Mouse (Mus musculus): ENCODE measurements at regions not wholly inside any gene's neighbourhood (a gene's known extent, or its start where the extent isn't known, plus 50 kb on each side); places are given as distances from the start of the nearest gene placed in this dataset.

GRCm38 (mm10) chr5:106044878-106045585 is 168.7 kb downstream of the Zfp326 start:
- H3K27me3 ChIP-seq (replicated peaks): no peaks in the 10 kb centered on the region
- H3K9me3 ChIP-seq (replicated peaks): no peaks in the 10 kb centered on the region
- ATAC-seq (ENCODE audit: low FRiP score): no peak
- H3K27ac ChIP-seq (replicated peaks): no peak overlapping the region
- H3K36me3 ChIP-seq: no peaks in the 10 kb centered on the region
- H3K9ac ChIP-seq (replicated peaks): no peak overlapping the region
- 56% methylated on average over 12 of the region's 12 CpGs for WGBS
- no peak overlapping the region for H3K4me3 ChIP-seq (replicated peaks)
- H3K4me2 ChIP-seq: no peak overlapping the region
- H3K4me1 ChIP-seq: no peaks in the 10 kb centered on the region

DNA sequence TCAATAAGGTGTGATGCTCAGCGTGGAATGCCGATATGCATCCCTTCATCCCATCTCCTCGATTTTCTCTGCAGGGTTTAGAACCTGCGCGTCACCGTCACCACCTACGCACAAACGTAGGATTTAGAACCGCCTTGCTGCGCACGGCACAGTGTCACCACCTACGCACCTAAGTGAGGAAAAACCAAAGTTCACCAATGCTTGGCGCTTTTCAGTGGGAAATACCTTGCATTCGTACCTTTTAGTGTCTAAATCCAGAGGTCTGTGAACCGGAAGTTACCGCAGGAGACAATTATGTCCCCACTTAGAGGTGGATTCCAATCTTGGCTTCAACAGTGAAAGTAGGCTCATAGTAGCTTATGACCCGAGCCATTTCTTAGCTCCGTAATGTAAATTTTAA is 162.0 kb downstream of the Zfp326 start:
- 95% methylated on average over 18 of the region's 18 CpGs for WGBS
- Histone ChIP-seq H3K9ac (replicated peaks) (no peak overlapping the region), H3K4me1 (no peaks in the 10 kb centered on the region), H3K27me3 (replicated peaks) (no peaks in the 10 kb centered on the region), H3K4me3 (replicated peaks) (no peak overlapping the region), H3K27ac (replicated peaks) (no peak overlapping the region), H3K4me2 (no peak overlapping the region), H3K36me3 (no peaks in the 10 kb centered on the region), H3K9me3 (replicated peaks) (no peaks in the 10 kb centered on the region)
- ATAC-seq (ENCODE audit: low FRiP score): no peak

- no peak overlapping the region for H3K4me2 ChIP-seq
- H3K9ac ChIP-seq (replicated peaks): no peak overlapping the region
- no peaks in the 10 kb centered on the region for H3K9me3 ChIP-seq (replicated peaks)
- H3K4me1 ChIP-seq: no peaks in the 10 kb centered on the region
- H3K36me3 ChIP-seq: no peaks in the 10 kb centered on the region
- no peak overlapping the region for H3K4me3 ChIP-seq (replicated peaks)
- ATAC-seq (ENCODE audit: low FRiP score): no peak
- 49% methylated on average over 6 of the region's 6 CpGs for WGBS
- no peaks in the 10 kb centered on the region for H3K27me3 ChIP-seq (replicated peaks)
- H3K27ac ChIP-seq (replicated peaks): no peak overlapping the region
Observed at GRCm38 (mm10) chr5:106036176-106036575, 159.8 kb downstream of the Zfp326 start.

DNA sequence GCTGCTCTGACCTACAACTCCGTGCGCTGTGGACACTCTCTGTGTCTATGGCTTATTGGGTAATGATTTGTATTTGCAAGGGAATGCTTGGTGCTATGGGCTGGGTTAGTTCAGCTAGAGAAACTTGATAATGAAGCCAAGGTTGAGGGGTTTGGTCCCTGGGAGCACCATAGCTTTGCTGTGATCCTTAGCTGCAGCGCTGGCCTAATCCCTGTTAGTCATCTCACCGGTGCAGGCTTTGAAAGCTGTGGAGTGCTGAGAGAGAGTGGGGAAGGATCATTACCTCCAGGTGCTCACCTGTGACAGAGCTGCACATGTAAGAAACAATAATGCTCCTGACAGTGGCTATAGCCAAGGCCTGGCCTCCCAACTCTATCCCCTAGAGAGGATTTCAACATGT is 156.6 kb downstream of the Zfp326 start:
- no peaks in the 10 kb centered on the region for H3K36me3 ChIP-seq
- no peak overlapping the region for H3K9ac ChIP-seq (replicated peaks)
- no peak overlapping the region for H3K4me2 ChIP-seq
- WGBS: 79% methylated on average over 4 of the region's 4 CpGs
- ATAC-seq (ENCODE audit: low FRiP score): no peak
- no peaks in the 10 kb centered on the region for H3K4me1 ChIP-seq
- no peak overlapping the region for H3K27ac ChIP-seq (replicated peaks)
- H3K9me3 ChIP-seq (replicated peaks): no peaks in the 10 kb centered on the region
- H3K4me3 ChIP-seq (replicated peaks): no peak overlapping the region
- no peaks in the 10 kb centered on the region for H3K27me3 ChIP-seq (replicated peaks)

DNA sequence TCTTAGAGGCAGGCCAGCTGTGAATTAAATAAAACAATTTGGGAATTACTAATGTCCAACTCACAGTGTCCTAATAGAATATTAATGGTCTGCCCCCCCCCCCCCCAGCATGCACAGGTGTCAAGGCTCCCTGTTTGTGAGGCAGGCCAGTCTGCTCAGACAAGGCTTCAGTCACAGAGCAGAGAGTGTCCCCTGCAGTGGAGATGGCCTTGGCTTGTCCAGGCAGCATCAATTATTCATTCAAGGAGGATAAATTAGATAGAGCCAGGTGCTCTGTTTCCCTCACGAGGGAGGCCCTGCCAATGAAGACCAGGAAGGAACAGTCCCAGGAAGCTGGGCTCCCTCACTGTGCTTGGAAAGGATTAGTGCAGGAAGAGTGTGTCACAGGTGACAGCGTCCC is 150.5 kb downstream of the Zfp326 start:
- 45% methylated on average over 2 of the region's 2 CpGs for WGBS

GRCm38 (mm10) chr5:106004292-106004917 is 128.0 kb downstream of the Zfp326 start:
- H3K27me3 ChIP-seq (replicated peaks): peaks cover 9% of the 10 kb centered on the region; the same call in 1 of the 2 replicates
- no peaks in the 10 kb centered on the region for H3K36me3 ChIP-seq
- no peak overlapping the region for H3K27ac ChIP-seq (replicated peaks)

More for the DNA sequence above, 150.5 kb downstream of the Zfp326 start:
- H3K4me1 ChIP-seq: no peaks in the 10 kb centered on the region
- no peak for ATAC-seq (ENCODE audit: low FRiP score)
- H3K27ac ChIP-seq (replicated peaks): no peak overlapping the region
- no peak overlapping the region for H3K4me3 ChIP-seq (replicated peaks)
- H3K9ac ChIP-seq (replicated peaks): no peak overlapping the region
- no peaks in the 10 kb centered on the region for H3K36me3 ChIP-seq
- no peaks in the 10 kb centered on the region for H3K9me3 ChIP-seq (replicated peaks)
- no peak overlapping the region for H3K4me2 ChIP-seq
- no peaks in the 10 kb centered on the region for H3K27me3 ChIP-seq (replicated peaks)

GRCm38 (mm10) chr5:106003321-106004291 is 127.2 kb downstream of the Zfp326 start:
- peak overlapping the region; percentile 16 for H3K4me3 ChIP-seq (replicated peaks)
- H3K27ac ChIP-seq (replicated peaks): no peak overlapping the region
- ATAC-seq (ENCODE audit: low FRiP score): peak; percentile 36; the same call in 1 of the 2 replicates
- peaks cover 17% of the 10 kb centered on the region for H3K4me1 ChIP-seq
- WGBS: 21% methylated on average over 28 of the region's 28 CpGs
- no peaks in the 10 kb centered on the region for H3K9me3 ChIP-seq (replicated peaks)
- H3K4me2 ChIP-seq: peak overlapping the region; percentile 49
- H3K9ac ChIP-seq (replicated peaks): no peak overlapping the region
- H3K27me3 ChIP-seq (replicated peaks): peaks cover 9% of the 10 kb centered on the region; the same call in 1 of the 2 replicates
- no peaks in the 10 kb centered on the region for H3K36me3 ChIP-seq

More at GRCm38 (mm10) chr5:106004292-106004917, 128.0 kb downstream of the Zfp326 start:
- ATAC-seq (ENCODE audit: low FRiP score): peak; percentile 39
- Histone ChIP-seq H3K9ac (replicated peaks) (no peak overlapping the region), H3K4me2 (peak overlapping the region; percentile 49), H3K4me1 (peaks cover 17% of the 10 kb centered on the region), H3K9me3 (replicated peaks) (no peaks in the 10 kb centered on the region), H3K4me3 (replicated peaks) (0 out of 2 replicates have a peak overlapping the region, but pooled peaks have one; percentile 1)
- 16% methylated on average over 16 of the region's 16 CpGs for WGBS

DNA sequence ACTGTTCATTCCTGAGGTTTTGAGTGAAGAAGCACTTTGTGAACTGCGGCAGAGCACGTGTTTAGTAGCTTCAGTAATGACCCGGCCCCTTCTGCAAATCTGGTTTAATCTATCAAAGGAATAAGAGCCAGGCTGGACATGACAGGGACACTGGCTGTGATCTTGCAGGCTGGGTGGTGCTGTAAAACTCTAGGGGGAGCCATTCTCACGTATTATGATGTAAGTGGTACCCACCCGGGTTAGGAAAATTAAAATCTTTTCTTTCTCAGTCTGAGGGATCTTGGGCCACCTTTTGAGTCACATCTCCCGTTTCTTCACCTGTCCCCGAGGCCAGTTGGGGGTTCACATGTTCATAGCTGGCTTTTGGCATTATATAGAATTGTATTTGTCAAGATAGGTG is 126.0 kb downstream of the Zfp326 start:
- H3K4me3 ChIP-seq (replicated peaks): no peak overlapping the region
- H3K4me2 ChIP-seq: no peak overlapping the region
- peaks cover 9% of the 10 kb centered on the region; the same call in 1 of the 2 replicates for H3K27me3 ChIP-seq (replicated peaks)
- peaks cover 17% of the 10 kb centered on the region for H3K4me1 ChIP-seq
- no peaks in the 10 kb centered on the region for H3K9me3 ChIP-seq (replicated peaks)
- H3K36me3 ChIP-seq: no peaks in the 10 kb centered on the region
- H3K9ac ChIP-seq (replicated peaks): no peak overlapping the region
- peak; percentile 78; the same call in 1 of the 2 replicates for ATAC-seq (ENCODE audit: low FRiP score)
- H3K27ac ChIP-seq (replicated peaks): no peak overlapping the region
- WGBS: 36% methylated on average over 7 of the region's 7 CpGs

- no peak overlapping the region for H3K27ac ChIP-seq (replicated peaks)
- H3K4me2 ChIP-seq: no peak overlapping the region
- H3K9me3 ChIP-seq (replicated peaks): no peaks in the 10 kb centered on the region
- no peaks in the 10 kb centered on the region for H3K27me3 ChIP-seq (replicated peaks)
- H3K4me3 ChIP-seq (replicated peaks): no peak overlapping the region
- no peaks in the 10 kb centered on the region for H3K4me1 ChIP-seq
- H3K36me3 ChIP-seq: no peaks in the 10 kb centered on the region
- no peak for ATAC-seq (ENCODE audit: low FRiP score)
- no peak overlapping the region for H3K9ac ChIP-seq (replicated peaks)
- WGBS: 95% methylated on average over 1 of the region's 1 CpGs
Observed at GRCm38 (mm10) chr5:105994218-105994617, 117.9 kb downstream of the Zfp326 start.

GRCm38 (mm10) chr5:105993066-105993760 is 116.8 kb downstream of the Zfp326 start:
- Histone ChIP-seq H3K4me1 (no peaks in the 10 kb centered on the region), H3K4me2 (no peak overlapping the region), H3K27me3 (replicated peaks) (0 out of 2 replicates have a peak, but pooled peaks cover 2% of the 10 kb centered on the region), H3K4me3 (replicated peaks) (no peak overlapping the region), H3K27ac (replicated peaks) (no peak overlapping the region), H3K36me3 (no peaks in the 10 kb centered on the region), H3K9ac (replicated peaks) (no peak overlapping the region), H3K9me3 (replicated peaks) (no peaks in the 10 kb centered on the region)
- 65% methylated on average over 15 of the region's 15 CpGs for WGBS
- ATAC-seq (ENCODE audit: low FRiP score): no peak

- H3K4me1 ChIP-seq: no peaks in the 10 kb centered on the region
- H3K9ac ChIP-seq (replicated peaks): no peak overlapping the region
- H3K4me3 ChIP-seq (replicated peaks): no peak overlapping the region
- ATAC-seq (ENCODE audit: low FRiP score): no peak
- H3K4me2 ChIP-seq: no peak overlapping the region
- 0 out of 2 replicates have a peak, but pooled peaks cover 2% of the 10 kb centered on the region for H3K27me3 ChIP-seq (replicated peaks)
- no peaks in the 10 kb centered on the region for H3K36me3 ChIP-seq
- WGBS: 91% methylated on average over 12 of the region's 12 CpGs
- H3K9me3 ChIP-seq (replicated peaks): no peaks in the 10 kb centered on the region
- H3K27ac ChIP-seq (replicated peaks): no peak overlapping the region
Observed at GRCm38 (mm10) chr5:105990777-105991176, 114.4 kb downstream of the Zfp326 start.

All from neural tube, embryonic 15.5 days (tissue).